Mouse (Mus musculus) ES-E14 (cell line): ENCODE results near the gene Nepro.

ENCODE experiments used
- CHD2 ChIP-seq: IDR thresholded peaks from 2 replicates; pipeline ENCODE4 v1.6.1; 2014; ENCODE audit warnings: mild to moderate bottlenecking, low read depth, low read length, inconsistent platforms
- HCFC1 ChIP-seq: IDR thresholded peaks from 2 replicates; pipeline ENCODE4 v1.6.1; 2012; ENCODE audit warnings: low read length, inconsistent platforms, borderline replicate concordance; ENCODE audit not compliant: insufficient read depth
- MAFK ChIP-seq: IDR thresholded peaks from 2 replicates; pipeline ENCODE4 v1.6.1; 2014; ENCODE audit warnings: mild to moderate bottlenecking, low read depth, low read length, inconsistent platforms; ENCODE audit not compliant: insufficient read depth
- ZC3H11A ChIP-seq: IDR thresholded peaks from 2 replicates; pipeline ENCODE4 v1.6.1; 2012; ENCODE audit warnings: low read depth, mild to moderate bottlenecking, inconsistent platforms, low read length, borderline replicate concordance
- ZNF384 ChIP-seq: IDR thresholded peaks from 2 replicates; pipeline ENCODE4 v1.6.1; 2012; ENCODE audit warnings: low read depth, low read length, inconsistent platforms

GRCm38 (mm10) chr16:44780751-44781150 is 56.6 kb downstream of the Nepro start:
- TF ChIP-seq ZC3H11A (no peak), HCFC1 (no peak), MAFK (no peak), ZNF384 (no peak), CHD2 (no peak)
